In the genomic region with DNA sequence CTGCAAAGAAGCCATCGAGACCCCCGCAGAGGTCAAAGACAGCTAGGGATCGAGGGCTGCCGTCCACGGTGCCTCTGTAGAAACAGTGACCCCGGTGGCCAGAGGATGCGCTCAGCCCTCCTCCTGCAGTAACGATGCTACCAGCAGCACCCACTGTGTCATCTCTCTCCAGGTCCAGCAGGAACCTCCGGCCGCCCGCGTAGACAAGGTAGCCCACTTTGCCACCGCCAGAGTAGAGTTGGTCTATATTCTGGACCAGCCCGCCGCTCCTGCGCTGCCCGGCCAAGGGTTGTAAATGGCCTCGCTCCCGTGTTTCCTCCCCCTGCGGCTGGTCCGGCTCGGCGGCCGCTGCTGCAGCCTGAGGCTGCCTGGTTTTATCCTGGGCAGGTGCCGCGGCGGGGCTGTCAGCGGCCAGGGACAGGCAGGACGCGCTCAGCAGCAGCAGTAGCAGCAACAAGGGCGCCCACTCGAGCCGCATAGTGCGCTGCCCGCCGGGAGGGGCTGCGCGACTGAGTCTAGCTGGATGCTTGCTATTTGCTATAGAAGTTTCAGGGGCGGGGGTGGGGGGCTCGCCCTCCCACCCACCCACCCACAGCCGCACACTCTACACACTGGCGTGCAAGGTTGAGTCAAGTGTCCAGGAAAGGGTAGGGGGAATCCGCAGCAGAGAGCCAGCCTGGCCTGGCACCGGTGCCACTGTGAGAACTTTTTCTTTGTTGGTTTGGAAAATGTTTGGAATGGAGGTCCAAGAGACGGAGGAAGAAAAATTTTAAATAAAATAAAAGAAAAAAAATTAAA, we compare ENCODE assay signal across 8 mouse cellular contexts. TPM values are rescaled to one million over a fixed set of nuclear protein-coding genes. Genes with fewer than 3 reads are reported as not detected.
DNase-seq lines count a peak whose midpoint lies in the region; ATAC-seq and TF ChIP-seq lines count a peak whose summit lies in the region.

No protein-coding gene starts in this region.

- H3K27me3 ChIP-seq in lung, embryonic 15.5 days = peaks cover 19% of the 10 kb centered on the region
- H3K27me3 ChIP-seq in kidney, embryonic 16.5 days (ENCODE audit: insufficient read depth, low read length) = no peaks in the 10 kb centered on the region
- H3K27me3 ChIP-seq in midbrain, embryonic 10.5 days (ENCODE audit: low read depth, poor library complexity, severe bottlenecking) = peaks cover 45% of the 10 kb centered on the region
- H3K27me3 ChIP-seq in stomach, embryonic 14.5 days (ENCODE audit: control insufficient read depth, insufficient read depth, low read length) = no peaks in the 10 kb centered on the region; the same call in 1 of the 2 replicates

- H3K4me3 ChIP-seq in lung, embryonic 15.5 days = peak overlapping the region; percentile 66
- peak overlapping the region; percentile 60; the same call in 1 of the 2 replicates for H3K4me3 ChIP-seq in cortical plate, adult 2 months (ENCODE audit: insufficient read depth, low read length)
- peak overlapping the region; percentile 66 for H3K4me3 ChIP-seq in kidney, embryonic 16.5 days (ENCODE audit: low read length)
- H3K4me3 ChIP-seq in midbrain, embryonic 10.5 days = peak overlapping the region; percentile 64
- H3K4me3 ChIP-seq in stomach, embryonic 14.5 days (ENCODE audit: low read depth, low read length) = peak overlapping the region; percentile 58

- peak; percentile 55; the same call in 1 of the 2 replicates for ATAC-seq in lung, embryonic 15.5 days (ENCODE audit: borderline replicate concordance, extremely low read depth, low FRiP score, low TSS enrichment)
- ATAC-seq in kidney, embryonic 16.5 days (ENCODE audit: low FRiP score, low TSS enrichment) = peak; percentile 56
- no peak for ATAC-seq in stomach, embryonic 14.5 days (ENCODE audit: insufficient number of reproducible peaks, insufficient read depth, low FRiP score, low read depth)

- no peak for TF ChIP-seq POLR2A in cortical plate, adult 2 months (IDR thresholded peaks at IDR 0.05; ENCODE audit: extremely low read depth, insufficient read depth, low read length)

- H3K9me3 ChIP-seq in lung, embryonic 15.5 days = no peaks in the 10 kb centered on the region
- no peaks in the 10 kb centered on the region for H3K9me3 ChIP-seq in kidney, embryonic 16.5 days (ENCODE audit: low read length)
- H3K9me3 ChIP-seq in midbrain, embryonic 10.5 days (replicated peaks) = no peaks in the 10 kb centered on the region
- no peaks in the 10 kb centered on the region for H3K9me3 ChIP-seq in stomach, embryonic 14.5 days (ENCODE audit: control insufficient read depth, low read depth, low read length)

- peaks cover 19% of the 10 kb centered on the region for H3K4me1 ChIP-seq in lung, embryonic 15.5 days
- no peaks in the 10 kb centered on the region for H3K4me1 ChIP-seq in cortical plate, adult 2 months (ENCODE audit: control insufficient read depth, insufficient read depth, low read length)
- H3K4me1 ChIP-seq in kidney, embryonic 16.5 days (ENCODE audit: insufficient read depth, low read length) = peaks cover 17% of the 10 kb centered on the region
- H3K4me1 ChIP-seq in midbrain, embryonic 10.5 days = peaks cover 24% of the 10 kb centered on the region
- H3K4me1 ChIP-seq in stomach, embryonic 14.5 days (ENCODE audit: control insufficient read depth, insufficient read depth, low read length) = peaks cover 5% of the 10 kb centered on the region; the same call in 1 of the 2 replicates

- WGBS in lung, embryonic 15.5 days = 1% methylated on average over 44 of the region's 45 CpGs
- 1% methylated on average over 44 of the region's 45 CpGs for WGBS in kidney, embryonic 16.5 days
- WGBS in midbrain, embryonic 10.5 days = 1% methylated on average over 45 of the region's 45 CpGs
- under 1% methylated on average over 45 of the region's 45 CpGs for WGBS in stomach, embryonic 14.5 days

- DNase-seq in lung, postnatal 14 days = no peak
- peak; percentile 19 to 31 for DNase-seq in heart, adult 9 months (ENCODE audit: low spot score in 2 of 2)
- DNase-seq in midbrain, embryonic 10.5 days (ENCODE audit: low spot score) = peak; percentile 68
- DNase-seq in c-Kit-positive CD71-positive TER-119-positive erythroid progenitor cells, embryonic 14.5 days (ENCODE audit: low spot score) = no peak

- H3K4me2 ChIP-seq in lung, embryonic 15.5 days = peak overlapping the region; percentile 91
- H3K4me2 ChIP-seq in kidney, embryonic 16.5 days (replicated peaks; ENCODE audit: low read depth, low read length) = peak overlapping the region; percentile 90
- peak overlapping the region; percentile 91 for H3K4me2 ChIP-seq in stomach, embryonic 14.5 days (replicated peaks; ENCODE audit: low read depth, low read length)

- H3K9ac ChIP-seq in lung, embryonic 15.5 days = peak overlapping the region; percentile 51
- peak overlapping the region; percentile 71 for H3K9ac ChIP-seq in kidney, embryonic 16.5 days (replicated peaks; ENCODE audit: low read length)
- peak overlapping the region; percentile 22; the same call in 1 of the 2 replicates for H3K9ac ChIP-seq in stomach, embryonic 14.5 days (replicated peaks; ENCODE audit: low read depth, low read length)

- H3K27ac ChIP-seq in lung, embryonic 15.5 days = peak overlapping the region; percentile 53
- no peak overlapping the region for H3K27ac ChIP-seq in cortical plate, adult 2 months (ENCODE audit: insufficient read depth, low read length)
- peak overlapping the region; percentile 39; the same call in 1 of the 2 replicates for H3K27ac ChIP-seq in kidney, embryonic 16.5 days (ENCODE audit: low read length)
- peak overlapping the region; percentile 81 for H3K27ac ChIP-seq in midbrain, embryonic 10.5 days (replicated peaks)
- H3K27ac ChIP-seq in stomach, embryonic 14.5 days (ENCODE audit: low read length) = peak overlapping the region; percentile 52; the same call in 1 of the 2 replicates

- no peaks in the 10 kb centered on the region for H3K36me3 ChIP-seq in lung, embryonic 15.5 days
- H3K36me3 ChIP-seq in kidney, embryonic 16.5 days (ENCODE audit: insufficient read depth, low read length) = no peaks in the 10 kb centered on the region
- H3K36me3 ChIP-seq in midbrain, embryonic 10.5 days = no peaks in the 10 kb centered on the region
- no peaks in the 10 kb centered on the region for H3K36me3 ChIP-seq in stomach, embryonic 14.5 days (ENCODE audit: control insufficient read depth, insufficient read depth, low read length)

- no peak for TF ChIP-seq CTCF in cortical plate, adult 2 months (IDR thresholded peaks at IDR 0.05; ENCODE audit: extremely low read depth, insufficient read depth, low read length)

RNA-seq across cellular contexts. Expression of a gene that starts 1.6 kb away (rescaled TPM):
- 3.7 and 4.7 TPM in 2 replicates for polyA plus RNA-seq in lung, embryonic 15.5 days (2015; fragmentation: Nextera tagmentation; extraction: Ambion mirVana)
- polyA plus RNA-seq in cortical plate, adult 2 months (2012; rRNA removed) = 0.49 and 0.65 TPM in 2 replicates
- polyA plus RNA-seq in kidney, embryonic 16.5 days (2015; fragmentation: Nextera tagmentation; extraction: Ambion mirVana) = 5.9 TPM in 2 replicates
- 1.1 and 1.4 TPM in 2 replicates for polyA plus RNA-seq in midbrain, embryonic 10.5 days (2016; fragmentation: Nextera tagmentation; extraction: Ambion mirVana)
- polyA plus RNA-seq in stomach, embryonic 14.5 days (2014; fragmentation: Nextera tagmentation; extraction: Ambion mirVana) = 2.9 and 3.4 TPM in 2 replicates

Comparison
In these comparisons a context has a peak if more than half of its experiments do, and no peak if none do; other contexts are left out.
1. DNase-seq: peak in heart, adult 9 months (2 of 2) and midbrain, embryonic 10.5 days (single experiment); none in lung, postnatal 14 days (single experiment) and c-Kit-positive CD71-positive TER-119-positive erythroid progenitor cells, embryonic 14.5 days (single experiment).
2. Peak in every context shown above with its lines, with median percentiles within 50 percentile points of each other: H3K4me2 ChIP-seq, H3K4me3 ChIP-seq and H3K9ac ChIP-seq.